Mouse (Mus musculus): ENCODE measurements around the gene Ubap1. TPM values are rescaled to one million over a fixed set of nuclear protein-coding genes. Genes with fewer than 3 reads are reported as not detected.

Gene Ubap1
- polyA plus RNA-seq, 2 experiments from 2014 or later = 36.3 to 40.4 TPM

- ATAC-seq = no peak
Measured at GRCm38 (mm10) chr4:41438931-41439330, 90.1 kb downstream of the Ubap1 start.

Other genes with a start within 250 kb of the Ubap1 start
- 10 to 100 TPM; 14.6 to 29.2 TPM for gene Nol6, start 224.5 kb upstream of the Ubap1 start, polyA plus RNA-seq (2017; shearing (Covaris generic))
- gene Ube2r2, start 213.3 kb upstream of the Ubap1 start, polyA plus RNA-seq (2017; shearing (Covaris generic)) = 10 to 100 TPM; 29.8 to 33.1 TPM
- gene Ubap2, start 73.9 kb upstream of the Ubap1 start, polyA plus RNA-seq (2017; shearing (Covaris generic)) = 10 to 100 TPM; 16.0 to 19.6 TPM
- gene Dcaf12, start 34.1 kb upstream of the Ubap1 start, polyA plus RNA-seq (2017; shearing (Covaris generic)) = 10 to 100 TPM; 27.5 to 30.8 TPM
- gene Kif24, start 115.9 kb downstream of the Ubap1 start, polyA plus RNA-seq (2017; shearing (Covaris generic)) = 1 to 10 TPM; 1.6 to 1.7 TPM
- 10 to 100 TPM; 16.7 to 21.5 TPM for gene Nudt2, start 116.2 kb downstream of the Ubap1 start, polyA plus RNA-seq (2017; shearing (Covaris generic))
- gene AI464131, start 154.1 kb downstream of the Ubap1 start, polyA plus RNA-seq (2017; shearing (Covaris generic)) = not detected
- not detected for gene 1110017D15Rik, start 168.3 kb downstream of the Ubap1 start, polyA plus RNA-seq (2017; shearing (Covaris generic))
- under 1 TPM; 0.52 to 0.56 TPM for gene Fam219a, start 220.5 kb downstream of the Ubap1 start, polyA plus RNA-seq (2017; shearing (Covaris generic))
- gene Dnaic1, start 220.8 kb downstream of the Ubap1 start, polyA plus RNA-seq (2017; shearing (Covaris generic)) = not detected

Data from CD4-positive, CD25-positive, alpha-beta regulatory T cell, adult 4 months (primary cell).